Mouse (Mus musculus): ENCODE measurements around the gene Foxp4. TPM values are rescaled to one million over a fixed set of nuclear protein-coding genes. Genes with fewer than 3 reads are reported as not detected.

Gene Foxp4
- polyA plus RNA-seq, 1 experiment: 55.4 TPM

- Histone ChIP-seq H3K27me3 (ENCODE audit: control insufficient read depth, insufficient read depth, low read length) (no peaks in the 10 kb centered on the region), H3K4me3 (replicated peaks; ENCODE audit: insufficient read depth, low read depth, low read length) (no peak overlapping the region), H3K27ac (ENCODE audit: insufficient read depth, low read length) (no peak overlapping the region), H3K4me1 (ENCODE audit: control insufficient read depth, insufficient read depth, low read length) (no peaks in the 10 kb centered on the region; the same call in 1 of the 2 replicates)
- no peak for DNase-seq
- TF ChIP-seq CTCF (IDR thresholded peaks at IDR 0.05; ENCODE audit: borderline replicate concordance, insufficient read depth, low read depth, low read length): no peak
- no peak for TF ChIP-seq POLR2A (IDR thresholded peaks at IDR 0.05; ENCODE audit: borderline replicate concordance, insufficient read depth, low read length)
- WGBS: 50% methylated on average over 9 of the region's 9 CpGs
Measured at GRCm38 (mm10) chr17:47943103-47943870, 18.8 kb upstream of the Foxp4 start.

GRCm38 (mm10) chr17:47942008-47942407 lies 17.6 kb upstream of the Foxp4 start:
- TF ChIP-seq POLR2A (IDR thresholded peaks at IDR 0.05; ENCODE audit: borderline replicate concordance, insufficient read depth, low read length): no peak
- no peak for TF ChIP-seq CTCF (IDR thresholded peaks at IDR 0.05; ENCODE audit: borderline replicate concordance, insufficient read depth, low read depth, low read length)
- no peaks in the 10 kb centered on the region; the same call in 1 of the 2 replicates for H3K4me1 ChIP-seq (ENCODE audit: control insufficient read depth, insufficient read depth, low read length)
- H3K4me3 ChIP-seq (replicated peaks; ENCODE audit: insufficient read depth, low read depth, low read length): no peak overlapping the region
- H3K27ac ChIP-seq (ENCODE audit: insufficient read depth, low read length): no peak overlapping the region
- H3K27me3 ChIP-seq (ENCODE audit: control insufficient read depth, insufficient read depth, low read length): no peaks in the 10 kb centered on the region
- 95% methylated on average over 4 of the region's 4 CpGs for WGBS
- DNase-seq: no peak

- Histone ChIP-seq H3K4me1 (ENCODE audit: control insufficient read depth, insufficient read depth, low read length) (no peaks in the 10 kb centered on the region; the same call in 1 of the 2 replicates), H3K4me3 (replicated peaks; ENCODE audit: insufficient read depth, low read depth, low read length) (no peak overlapping the region), H3K27ac (ENCODE audit: insufficient read depth, low read length) (no peak overlapping the region), H3K27me3 (ENCODE audit: control insufficient read depth, insufficient read depth, low read length) (no peaks in the 10 kb centered on the region)
- DNase-seq: no peak
- WGBS: 75% methylated on average over 6 of the region's 6 CpGs
- TF ChIP-seq POLR2A (IDR thresholded peaks at IDR 0.05; ENCODE audit: borderline replicate concordance, insufficient read depth, low read length): no peak
- no peak for TF ChIP-seq CTCF (IDR thresholded peaks at IDR 0.05; ENCODE audit: borderline replicate concordance, insufficient read depth, low read depth, low read length)
Measured at GRCm38 (mm10) chr17:47938839-47939238, 14.4 kb upstream of the Foxp4 start.

GRCm38 (mm10) chr17:47937926-47938600 lies 13.6 kb upstream of the Foxp4 start:
- Histone ChIP-seq H3K4me1 (ENCODE audit: control insufficient read depth, insufficient read depth, low read length) (no peaks in the 10 kb centered on the region), H3K27me3 (ENCODE audit: control insufficient read depth, insufficient read depth, low read length) (no peaks in the 10 kb centered on the region), H3K27ac (ENCODE audit: insufficient read depth, low read length) (no peak overlapping the region), H3K4me3 (replicated peaks; ENCODE audit: insufficient read depth, low read depth, low read length) (no peak overlapping the region)
- 39% methylated on average over 10 of the region's 10 CpGs for WGBS
- TF ChIP-seq CTCF (IDR thresholded peaks at IDR 0.05; ENCODE audit: borderline replicate concordance, insufficient read depth, low read depth, low read length) (no peak), POLR2A (IDR thresholded peaks at IDR 0.05; ENCODE audit: borderline replicate concordance, insufficient read depth, low read length) (no peak)
- no peak for DNase-seq

- WGBS: 90% methylated on average over 4 of the region's 4 CpGs
- Histone ChIP-seq H3K27me3 (ENCODE audit: control insufficient read depth, insufficient read depth, low read length) (no peaks in the 10 kb centered on the region), H3K4me3 (replicated peaks; ENCODE audit: insufficient read depth, low read depth, low read length) (no peak overlapping the region), H3K27ac (ENCODE audit: insufficient read depth, low read length) (no peak overlapping the region), H3K4me1 (ENCODE audit: control insufficient read depth, insufficient read depth, low read length) (no peaks in the 10 kb centered on the region)
- DNase-seq: no peak
- TF ChIP-seq CTCF (IDR thresholded peaks at IDR 0.05; ENCODE audit: borderline replicate concordance, insufficient read depth, low read depth, low read length) (no peak), POLR2A (IDR thresholded peaks at IDR 0.05; ENCODE audit: borderline replicate concordance, insufficient read depth, low read length) (no peak)
Measured at GRCm38 (mm10) chr17:47936591-47936990, 12.1 kb upstream of the Foxp4 start.

GRCm38 (mm10) chr17:47929431-47929830 lies 5.0 kb upstream of the Foxp4 start:
- TF ChIP-seq POLR2A (IDR thresholded peaks at IDR 0.05; ENCODE audit: borderline replicate concordance, insufficient read depth, low read length): no peak
- Histone ChIP-seq H3K4me1 (ENCODE audit: control insufficient read depth, insufficient read depth, low read length) (no peaks in the 10 kb centered on the region), H3K27ac (ENCODE audit: insufficient read depth, low read length) (no peak overlapping the region), H3K27me3 (ENCODE audit: control insufficient read depth, insufficient read depth, low read length) (no peaks in the 10 kb centered on the region), H3K4me3 (replicated peaks; ENCODE audit: insufficient read depth, low read depth, low read length) (no peak overlapping the region)
- 95% methylated on average over 4 of the region's 4 CpGs for WGBS
- no peak for DNase-seq

- Histone ChIP-seq H3K27me3 (ENCODE audit: control insufficient read depth, insufficient read depth, low read length) (peaks cover 8% of the 10 kb centered on the region; the same call in 1 of the 2 replicates), H3K27ac (ENCODE audit: insufficient read depth, low read length) (no peak overlapping the region), H3K4me3 (replicated peaks; ENCODE audit: insufficient read depth, low read depth, low read length) (no peak overlapping the region), H3K4me1 (ENCODE audit: control insufficient read depth, insufficient read depth, low read length) (peaks cover 7% of the 10 kb centered on the region; the same call in 1 of the 2 replicates)
- WGBS: 66% methylated on average over 10 of the region's 10 CpGs
- no peak for TF ChIP-seq POLR2A (IDR thresholded peaks at IDR 0.05; ENCODE audit: borderline replicate concordance, insufficient read depth, low read length)
- TF ChIP-seq CTCF (IDR thresholded peaks at IDR 0.05; ENCODE audit: borderline replicate concordance, insufficient read depth, low read depth, low read length): no peak
- no peak for DNase-seq
Measured at GRCm38 (mm10) chr17:47925988-47926387, 1.5 kb upstream of the Foxp4 start.
